Mouse (Mus musculus) CH12.LX (cell line): ENCODE measurements around the gene Zfp277.

Source experiments
- CTCF ChIP-seq, 2 experiments: IDR thresholded peaks in 1 of 2; conservative IDR thresholded peaks in 1 of 2; 2 replicates each; pipeline ENCODE4 v1.5.1; 2011 to 2012; ENCODE audit warnings: low read depth in 2 of 2, low read length in 2 of 2, improper control_type of control experiment in 1 of 2, inconsistent platforms in 1 of 2, mild to moderate bottlenecking in 1 of 2, moderate library complexity in 1 of 2
- ETS1 ChIP-seq: conservative IDR thresholded peaks from 2 replicates; pipeline ENCODE4 v1.6.1; 2012; ENCODE audit warnings: low read depth, mild to moderate bottlenecking, inconsistent platforms, low read length, improper control_type of control experiment, moderate library complexity
- HCFC1 ChIP-seq: IDR thresholded peaks from 2 replicates; pipeline ENCODE4 v1.6.1; 2012; ENCODE audit warnings: low read depth, mild to moderate bottlenecking, inconsistent platforms, low read length, improper control_type of control experiment
- KAT2A ChIP-seq: IDR thresholded peaks from 2 replicates; pipeline ENCODE4 v1.6.1; 2012; ENCODE audit warnings: low read length, improper control_type of control experiment, inconsistent platforms; ENCODE audit not compliant: insufficient replicate concordance
- MAFK ChIP-seq: IDR thresholded peaks from 2 replicates; pipeline ENCODE4 v1.6.1; 2011; ENCODE audit warnings: low read length, improper control_type of control experiment; ENCODE audit not compliant: insufficient replicate concordance
- MEF2A ChIP-seq: IDR thresholded peaks from 2 replicates; pipeline ENCODE4 v1.6.1; 2014; ENCODE audit warnings: low read depth, mild to moderate bottlenecking, inconsistent platforms, low read length, improper control_type of control experiment, borderline replicate concordance
- TCF12 ChIP-seq: IDR thresholded peaks from 2 replicates; pipeline ENCODE4 v1.6.1; 2014; ENCODE audit warnings: low read depth, mild to moderate bottlenecking, inconsistent platforms, low read length, improper control_type of control experiment
- USF1 ChIP-seq: IDR thresholded peaks from 2 replicates; pipeline ENCODE4 v1.6.1; 2014; ENCODE audit warnings: low read depth, mild to moderate bottlenecking, inconsistent platforms, low read length, improper control_type of control experiment
- USF2 ChIP-seq: conservative IDR thresholded peaks from 2 replicates; pipeline ENCODE4 v1.6.1; 2011; ENCODE audit warnings: low read depth, low read length, improper control_type of control experiment
- ZNF384 ChIP-seq: IDR thresholded peaks from 2 replicates; pipeline ENCODE4 v1.6.1; 2012; ENCODE audit warnings: low read depth, low read length, improper control_type of control experiment, inconsistent platforms

DNA sequence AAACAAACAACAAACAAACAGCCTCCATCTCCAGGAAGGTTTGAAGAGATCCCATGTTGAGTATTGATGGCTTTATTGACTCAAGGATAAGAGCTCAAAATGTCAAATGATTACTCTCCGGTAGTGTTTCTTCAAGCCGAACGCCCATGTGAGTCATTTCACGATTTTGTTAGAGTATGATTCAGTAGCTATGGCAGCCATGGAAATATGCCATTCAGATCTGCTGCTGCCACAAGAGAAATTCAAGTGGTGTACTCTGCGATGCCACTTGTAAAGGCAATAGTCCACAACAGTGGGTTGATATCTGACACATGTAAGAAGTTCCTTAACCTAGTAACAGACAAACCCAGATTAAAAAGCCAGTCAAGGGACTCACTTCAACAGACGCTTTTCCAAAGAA lies 62.0 kb downstream of the Zfp277 start:
- TF ChIP-seq MAFK (no peak), TCF12 (no peak), CTCF (conservative IDR thresholded peaks at IDR 0.05 in 1 of 2, IDR thresholded peaks at IDR 0.05 in 1 of 2; ENCODE audit: low read depth in 2 of 2, low read length in 2 of 2) (no peak), HCFC1 (no peak), ZNF384 (no peak), KAT2A (no peak), MEF2A (no peak), USF2 (no peak), USF1 (no peak), ETS1 (no peak)
